Mouse (Mus musculus) midbrain, embryonic 16.5 days (tissue): Measurements from ENCODE around the gene Dnajc17. TPM values are rescaled to one million over a fixed set of nuclear protein-coding genes. Genes with fewer than 3 reads are reported as not detected.

Experiments used
- ATAC-seq: fragments of 200-750 bp; cut with Nextera tagmentation; 2 replicates; pipeline ENCODE4 v1.8.0; 2017; ENCODE audit warnings: moderate TSS enrichment
- H3K27ac ChIP-seq: fragments of 300-500 bp; sonication (generic); 2 replicates; pipeline ENCODE4 v1.5.1; 2014; ENCODE audit warnings: mild to moderate bottlenecking, low read length, mixed read lengths
- H3K27me3 ChIP-seq: fragments of 300-500 bp; sonication (generic); 2 replicates; pipeline ENCODE4 v1.6.1; 2014; ENCODE audit warnings: low read depth, low read length, mixed read lengths; ENCODE audit not compliant: control insufficient read depth, insufficient read depth
- H3K36me3 ChIP-seq: fragments of 300-500 bp; sonication (generic); 2 replicates; pipeline ENCODE4 v1.6.1; 2014; ENCODE audit warnings: mild to moderate bottlenecking, low read length, moderate library complexity, mixed read lengths; ENCODE audit not compliant: control insufficient read depth, insufficient read depth
- H3K4me1 ChIP-seq: fragments of 300-500 bp; sonication (generic); 2 replicates; pipeline ENCODE4 v1.6.1; 2014; ENCODE audit warnings: mild to moderate bottlenecking, low read length, mixed read lengths; ENCODE audit not compliant: control insufficient read depth, insufficient read depth
- H3K4me2 ChIP-seq: fragments of 300-500 bp; sonication (generic); 2 replicates; pipeline ENCODE4 v1.6.1; 2014; ENCODE audit warnings: mild to moderate bottlenecking, low read length, mixed read lengths
- H3K4me3 ChIP-seq: fragments of 300-500 bp; sonication (generic); 2 replicates; pipeline ENCODE4 v1.5.1; 2014; ENCODE audit warnings: low read depth, mild to moderate bottlenecking, low read length, moderate library complexity, mixed read lengths
- H3K9ac ChIP-seq: fragments of 300-500 bp; sonication (generic); 2 replicates; pipeline ENCODE4 v1.6.1; 2014; ENCODE audit warnings: low read depth, low read length, mixed read lengths
- H3K9me3 ChIP-seq: fragments of 300-500 bp; sonication (generic); replicated peaks from 2 replicates; pipeline ENCODE4 v1.6.1; 2014; ENCODE audit warnings: mild to moderate bottlenecking, low read length, mixed read lengths; ENCODE audit not compliant: control insufficient read depth, poor library complexity, severe bottlenecking
- WGBS: fragments of 180-500 bp; shearing (Covaris S2); extraction: QIAGEN DNeasy Blood & Tissue Kit; methylation state at CpG from one replicate; pipeline ENCODE4 v1.1.7; 2014; 5-methylcytosine and 5-hydroxymethylcytosine counted together
- polyA plus RNA-seq: library from polyadenylated mRNA; unstranded; fragments of >200 nt; fragmentation: Nextera tagmentation; extraction: Ambion mirVana; gene quantifications from 2 replicates; pipeline ENCODE4 v1.2.1, GENCODE M21; 2015

Dnajc17 gene
- polyA plus RNA-seq, 1 experiment from 2014 or later: 25.9 TPM

DNA sequence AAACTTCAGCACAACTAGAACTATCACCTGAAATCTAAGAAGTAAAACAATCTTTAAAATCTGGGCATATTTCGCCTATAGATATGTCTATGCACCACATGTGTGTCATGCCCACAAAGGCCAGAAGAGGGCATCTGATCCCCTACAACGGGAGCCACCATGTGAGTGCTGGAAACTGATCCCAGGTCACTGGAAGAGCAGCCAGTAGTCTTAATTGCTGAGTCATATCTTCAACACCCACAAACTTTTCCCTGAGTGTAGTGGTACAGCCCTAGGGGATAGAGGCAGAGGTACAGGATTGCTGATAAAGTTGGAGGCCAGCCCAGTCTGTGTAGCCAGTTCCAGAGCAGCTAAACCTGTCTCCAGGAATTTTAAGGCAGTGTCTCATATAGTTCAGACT is 63.4 kb downstream of the Dnajc17 start:
- Histone ChIP-seq H3K9ac (no peak overlapping the region), H3K36me3 (peaks cover 42% of the 10 kb centered on the region), H3K27ac (no peak overlapping the region), H3K4me3 (no peak overlapping the region), H3K4me2 (no peak overlapping the region), H3K4me1 (no peaks in the 10 kb centered on the region), H3K27me3 (no peaks in the 10 kb centered on the region), H3K9me3 (no peaks in the 10 kb centered on the region)
- no peak for ATAC-seq
- 92% methylated on average over 2 of the region's 2 CpGs for WGBS

DNA sequence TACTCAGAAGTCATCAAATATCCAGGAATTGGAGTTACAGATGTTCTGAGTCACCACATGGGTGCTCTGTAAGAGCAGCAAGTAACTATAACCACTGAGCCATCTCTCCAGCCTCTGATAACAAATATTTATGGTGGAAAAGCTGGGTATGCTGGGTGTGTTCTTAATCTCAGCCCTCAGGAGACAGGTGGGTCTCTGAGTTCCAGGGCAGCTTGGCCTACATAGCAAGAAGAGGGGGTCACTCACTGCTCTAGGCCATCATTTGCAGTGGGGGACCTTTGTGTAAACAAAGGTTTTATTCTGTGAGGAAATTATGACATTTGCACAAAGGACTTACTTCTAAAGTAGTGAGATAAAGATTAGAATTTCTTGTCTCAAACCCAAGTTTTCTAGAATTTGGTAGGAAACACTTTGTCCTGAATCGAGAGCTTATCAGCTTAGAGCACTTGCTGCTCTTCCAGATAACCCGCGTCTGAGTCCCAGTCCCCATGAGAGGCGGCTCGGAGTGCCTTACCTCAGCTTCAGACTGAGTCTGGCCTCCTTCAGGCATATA is 72.2 kb downstream of the Dnajc17 start:
- WGBS: 91% methylated on average over 5 of the region's 5 CpGs
- Histone ChIP-seq H3K9ac (no peak overlapping the region), H3K4me1 (no peaks in the 10 kb centered on the region), H3K4me2 (no peak overlapping the region), H3K27me3 (no peaks in the 10 kb centered on the region), H3K4me3 (no peak overlapping the region), H3K27ac (no peak overlapping the region), H3K9me3 (no peaks in the 10 kb centered on the region), H3K36me3 (peaks cover 39% of the 10 kb centered on the region)
- no peak for ATAC-seq

Other genes with a start within 250 kb of the Dnajc17 start
- gene Ccdc32, start 179.4 kb downstream of the Dnajc17 start, polyA plus RNA-seq: 40.7 and 44.6 TPM in 2 replicates
- 4.1 and 4.5 TPM in 2 replicates for gene Rpusd2, start 174.0 kb downstream of the Dnajc17 start, polyA plus RNA-seq
- 4.5 and 8.4 TPM in 2 replicates for gene Knl1, start 161.7 kb downstream of the Dnajc17 start, polyA plus RNA-seq
- gene Rad51, start 96.0 kb downstream of the Dnajc17 start, polyA plus RNA-seq: 5.8 and 7.5 TPM in 2 replicates
- 52.4 and 52.9 TPM in 2 replicates for gene Rmdn3, start 51.8 kb downstream of the Dnajc17 start, polyA plus RNA-seq
- gene Gchfr, start 41.0 kb downstream of the Dnajc17 start, polyA plus RNA-seq: 7.3 and 9.4 TPM in 2 replicates
- 1.2 and 1.5 TPM in 2 replicates for gene Gm14137, start 34.3 kb downstream of the Dnajc17 start, polyA plus RNA-seq
- 62.4 and 62.6 TPM in 2 replicates for gene Zfyve19, start 178 bp downstream of the Dnajc17 start, polyA plus RNA-seq
- not detected in 2 replicates for gene Ppp1r14d, start 21.1 kb upstream of the Dnajc17 start, polyA plus RNA-seq
- 0.36 and 0.72 TPM in 2 replicates for gene Spint1, start 28.6 kb upstream of the Dnajc17 start, polyA plus RNA-seq
- 47.5 and 53.8 TPM in 2 replicates for gene Rhov, start 62.5 kb upstream of the Dnajc17 start, polyA plus RNA-seq
- gene Vps18, start 79.9 kb upstream of the Dnajc17 start, polyA plus RNA-seq: 30.2 and 31.7 TPM in 2 replicates
- gene Dll4, start 117.0 kb upstream of the Dnajc17 start, polyA plus RNA-seq: 4.4 and 5.0 TPM in 2 replicates
- gene Chac1, start 142.4 kb upstream of the Dnajc17 start, polyA plus RNA-seq: 9.5 and 10.5 TPM in 2 replicates